Mouse (Mus musculus) midbrain, embryonic 14.5 days (tissue): ENCODE data around the gene Gm11639. TPM values are rescaled to one million over a fixed set of nuclear protein-coding genes. Genes with fewer than 3 reads are reported as not detected.

Experiments
- ATAC-seq: fragments of 200-750 bp; cut with Nextera tagmentation; 2 replicates; pipeline ENCODE4 v1.8.0; 2017; ENCODE audit warnings: moderate number of reproducible peaks, moderate library complexity; ENCODE audit not compliant: low FRiP score, low TSS enrichment
- DNase-seq: peaks from one replicate; pipeline ENCODE4 v3.0.0-alpha.2; 2015
- H3K27ac ChIP-seq: fragments of 300-500 bp; sonication (generic); replicated peaks from 2 replicates; pipeline ENCODE4 v1.5.1; 2014; ENCODE audit warnings: mild to moderate bottlenecking, low read depth, low read length, moderate library complexity
- H3K27me3 ChIP-seq: fragments of 300-500 bp; sonication (generic); 2 replicates; pipeline ENCODE4 v1.6.1; 2014; ENCODE audit warnings: low read length, control low read depth, mixed read lengths; ENCODE audit not compliant: control insufficient read depth, insufficient read depth
- H3K36me3 ChIP-seq: fragments of 300-500 bp; sonication (generic); 2 replicates; pipeline ENCODE4 v1.6.1; 2014; ENCODE audit warnings: low read length, control low read depth; ENCODE audit not compliant: control insufficient read depth, insufficient read depth
- H3K4me1 ChIP-seq: fragments of 300-500 bp; sonication (generic); 2 replicates; pipeline ENCODE4 v1.6.1; 2014; ENCODE audit warnings: mild to moderate bottlenecking, antibody characterized with exemption, low read length, control low read depth; ENCODE audit not compliant: control insufficient read depth, insufficient read depth
- H3K4me2 ChIP-seq: fragments of 300-500 bp; sonication (generic); 2 replicates; pipeline ENCODE4 v1.6.1; 2014; ENCODE audit warnings: mild to moderate bottlenecking, low read length, moderate library complexity
- H3K4me3 ChIP-seq: fragments of 300-500 bp; sonication (generic); replicated peaks from 2 replicates; pipeline ENCODE4 v1.5.1; 2014; ENCODE audit warnings: low read depth, low read length
- H3K9ac ChIP-seq: fragments of 300-500 bp; sonication (generic); replicated peaks from 2 replicates; pipeline ENCODE4 v1.6.1; 2014; ENCODE audit warnings: mild to moderate bottlenecking, low read length, moderate library complexity
- H3K9me3 ChIP-seq: fragments of 300-500 bp; sonication (generic); 2 replicates; pipeline ENCODE4 v1.6.1; 2016; ENCODE audit warnings: low read length, control low read depth, mixed read lengths; ENCODE audit not compliant: control insufficient read depth
- WGBS: fragments of 180-500 bp; shearing (Covaris S2); extraction: QIAGEN DNeasy Blood & Tissue Kit; methylation state at CpG from one replicate; pipeline ENCODE4 v1.1.7; 2014; 5-methylcytosine and 5-hydroxymethylcytosine counted together
- polyA plus RNA-seq: library from polyadenylated mRNA; unstranded; fragments of >200 nt; fragmentation: Nextera tagmentation; extraction: Ambion mirVana; gene quantifications from 2 replicates; pipeline ENCODE4 v1.2.1, GENCODE M21; 2014

Gm11639 gene
- polyA plus RNA-seq, 1 experiment from 2014 or later = not detected

- 90% methylated on average over 5 of the region's 5 CpGs for WGBS
- Histone ChIP-seq H3K27me3 (no peaks in the 10 kb centered on the region), H3K9ac (no peak overlapping the region), H3K27ac (no peak overlapping the region), H3K4me2 (no peak overlapping the region), H3K4me3 (no peak overlapping the region), H3K4me1 (no peaks in the 10 kb centered on the region), H3K36me3 (no peaks in the 10 kb centered on the region), H3K9me3 (no peaks in the 10 kb centered on the region)
- ATAC-seq = no peak
- no peak for DNase-seq
Measured at GRCm38 (mm10) chr11:104646611-104647010, 38.9 kb upstream of the Gm11639 start.

GRCm38 (mm10) chr11:104647188-104647867 lies 38.2 kb upstream of the Gm11639 start:
- WGBS = 65% methylated on average over 8 of the region's 8 CpGs
- Histone ChIP-seq H3K4me3 (no peak overlapping the region), H3K4me1 (no peaks in the 10 kb centered on the region), H3K36me3 (no peaks in the 10 kb centered on the region), H3K9ac (no peak overlapping the region), H3K9me3 (no peaks in the 10 kb centered on the region), H3K4me2 (no peak overlapping the region), H3K27me3 (no peaks in the 10 kb centered on the region), H3K27ac (no peak overlapping the region)
- ATAC-seq (no peak), DNase-seq (no peak)

DNA sequence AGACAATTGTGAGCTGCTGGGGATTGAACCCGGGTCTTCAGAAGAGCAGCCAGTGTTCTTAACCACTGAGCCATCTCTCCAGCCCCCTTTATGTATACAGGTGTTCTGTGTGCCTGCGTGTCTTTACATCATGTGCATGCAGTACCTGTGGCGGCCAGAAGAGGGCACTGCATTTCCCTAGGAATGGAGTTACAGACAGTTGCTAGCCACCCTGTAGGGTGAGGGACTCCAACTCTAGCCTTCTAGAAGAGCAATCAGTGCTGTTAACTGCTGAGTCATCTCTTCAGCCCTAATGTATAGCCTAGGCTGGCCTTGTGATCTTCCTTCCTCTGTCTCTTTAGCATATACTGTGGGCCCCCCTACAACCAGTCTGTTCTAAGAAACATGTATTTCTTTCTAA lies 36.9 kb upstream of the Gm11639 start:
- no peaks in the 10 kb centered on the region for H3K9me3 ChIP-seq
- H3K27me3 ChIP-seq = no peaks in the 10 kb centered on the region
- H3K4me3 ChIP-seq = no peak overlapping the region
- 69% methylated on average over 3 of the region's 3 CpGs for WGBS
- no peak for DNase-seq
- H3K9ac ChIP-seq = no peak overlapping the region
- no peaks in the 10 kb centered on the region for H3K36me3 ChIP-seq
- ATAC-seq = no peak
- no peak overlapping the region for H3K4me2 ChIP-seq
- H3K4me1 ChIP-seq = no peaks in the 10 kb centered on the region
- H3K27ac ChIP-seq = no peak overlapping the region

- no peak for ATAC-seq
- whole genome bisulfite sequencing = 94% methylated on average over 4 of the region's 4 CpGs
- Histone ChIP-seq H3K27me3 (no peaks in the 10 kb centered on the region), H3K9ac (no peak overlapping the region), H3K4me2 (no peak overlapping the region), H3K4me3 (no peak overlapping the region), H3K27ac (no peak overlapping the region), H3K4me1 (no peaks in the 10 kb centered on the region), H3K9me3 (no peaks in the 10 kb centered on the region), H3K36me3 (no peaks in the 10 kb centered on the region)
- no peak for DNase-seq
Measured at GRCm38 (mm10) chr11:104660599-104660998, 24.9 kb upstream of the Gm11639 start.

GRCm38 (mm10) chr11:104661106-104661505 lies 24.4 kb upstream of the Gm11639 start:
- Histone ChIP-seq H3K4me3 (no peak overlapping the region), H3K9ac (no peak overlapping the region), H3K9me3 (no peaks in the 10 kb centered on the region), H3K4me2 (no peak overlapping the region), H3K27ac (no peak overlapping the region), H3K27me3 (no peaks in the 10 kb centered on the region), H3K4me1 (no peaks in the 10 kb centered on the region), H3K36me3 (no peaks in the 10 kb centered on the region)
- DNase-seq = no peak
- ATAC-seq = no peak
- 87% methylated on average over 5 of the region's 5 CpGs for WGBS

DNA sequence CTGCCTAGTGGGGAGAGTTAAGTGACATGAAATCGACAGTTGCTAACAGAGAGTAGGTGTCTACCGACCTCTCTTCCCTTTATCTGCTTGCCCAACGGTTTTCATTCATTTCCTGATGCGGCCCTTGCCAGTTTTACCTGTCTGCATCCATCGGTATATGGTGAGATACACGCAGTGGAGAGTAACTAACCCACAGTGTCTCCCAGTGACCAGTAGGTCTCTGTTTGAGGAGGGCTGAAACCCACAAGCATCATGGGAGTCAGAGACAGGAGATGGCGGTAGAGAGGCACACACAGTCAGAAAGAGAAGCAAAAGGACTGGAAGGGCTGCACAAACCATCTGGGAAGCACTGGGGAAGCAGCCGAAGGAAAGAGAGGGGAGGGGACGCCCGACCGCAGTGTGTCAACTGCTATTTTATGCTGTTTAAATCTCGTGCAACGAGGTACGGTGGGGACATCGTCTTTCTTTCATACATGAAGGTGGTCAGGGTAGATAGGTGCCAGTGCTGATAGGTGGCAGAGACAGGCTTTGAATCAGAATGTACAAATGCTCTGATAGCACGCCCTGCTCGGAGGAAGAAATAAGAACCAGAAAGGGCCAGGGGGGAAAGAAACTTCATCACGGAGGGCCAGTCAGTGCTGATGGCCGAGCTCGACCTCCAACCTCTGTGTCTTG lies 23.8 kb upstream of the Gm11639 start:
- 82% methylated on average over 20 of the region's 20 CpGs for whole genome bisulfite sequencing
- Histone ChIP-seq H3K36me3 (no peaks in the 10 kb centered on the region), H3K9ac (no peak overlapping the region), H3K4me2 (no peak overlapping the region), H3K27ac (no peak overlapping the region), H3K4me1 (no peaks in the 10 kb centered on the region), H3K4me3 (no peak overlapping the region), H3K27me3 (no peaks in the 10 kb centered on the region), H3K9me3 (no peaks in the 10 kb centered on the region)
- DNase-seq (no peak), ATAC-seq (no peak)

DNA sequence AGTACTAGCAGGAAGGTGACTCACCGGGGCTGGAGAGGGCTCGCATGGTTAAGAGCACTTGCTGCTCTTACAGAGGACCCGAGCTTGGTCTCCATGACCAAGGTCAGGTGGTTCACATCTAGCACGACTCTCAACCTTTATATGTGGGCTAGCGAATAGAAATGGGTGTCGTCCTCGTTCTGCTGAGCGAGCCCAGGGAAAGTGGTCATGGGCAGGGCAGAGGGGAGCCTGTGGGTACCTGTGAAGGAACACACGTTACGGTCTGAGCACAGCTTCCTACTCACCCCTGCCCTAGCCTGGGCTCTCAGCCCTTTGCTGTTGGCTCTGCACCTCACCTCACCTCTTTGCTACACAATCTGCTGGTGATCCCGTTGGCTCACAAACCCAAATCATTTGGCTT lies 22.9 kb upstream of the Gm11639 start:
- Histone ChIP-seq H3K36me3 (no peaks in the 10 kb centered on the region), H3K27me3 (no peaks in the 10 kb centered on the region), H3K9me3 (no peaks in the 10 kb centered on the region), H3K4me3 (no peak overlapping the region), H3K9ac (no peak overlapping the region), H3K4me1 (no peaks in the 10 kb centered on the region), H3K27ac (no peak overlapping the region), H3K4me2 (no peak overlapping the region)
- DNase-seq (no peak), ATAC-seq (no peak)
- WGBS = 92% methylated on average over 11 of the region's 11 CpGs

DNA sequence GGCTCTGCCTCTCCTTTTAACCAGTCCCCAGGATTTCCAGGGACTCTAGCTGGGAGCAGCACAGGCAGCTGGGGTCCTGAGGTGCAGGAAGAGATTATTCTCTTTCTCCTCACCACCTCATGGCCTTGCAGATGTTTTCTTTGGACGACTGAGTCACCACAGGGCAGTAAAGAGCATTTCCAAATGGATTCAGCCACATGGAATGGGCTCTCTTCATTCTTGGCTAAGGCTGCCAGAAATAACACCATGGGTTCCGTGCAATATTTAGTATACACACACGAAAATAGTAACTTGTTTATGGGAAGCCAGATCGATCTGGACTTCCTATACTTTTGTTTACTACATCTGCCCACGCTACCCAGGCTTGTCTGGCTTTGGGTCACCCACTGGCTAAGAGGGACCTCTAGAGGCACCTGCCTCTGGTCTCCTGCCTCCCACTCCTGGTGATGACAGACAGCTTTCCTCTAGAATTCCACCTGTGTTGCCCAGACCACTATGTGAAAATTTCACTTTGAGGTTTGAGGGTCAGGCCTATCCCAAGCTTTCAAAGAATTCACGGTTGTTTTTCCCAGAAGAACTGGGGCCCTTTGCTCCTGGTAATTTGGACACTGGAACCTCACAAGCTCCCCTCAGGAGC lies 22.1 kb upstream of the Gm11639 start:
- Histone ChIP-seq H3K4me3 (no peak overlapping the region), H3K4me1 (no peaks in the 10 kb centered on the region), H3K36me3 (no peaks in the 10 kb centered on the region), H3K9ac (no peak overlapping the region), H3K27me3 (no peaks in the 10 kb centered on the region), H3K9me3 (no peaks in the 10 kb centered on the region), H3K27ac (no peak overlapping the region), H3K4me2 (no peak overlapping the region)
- ATAC-seq = no peak
- 85% methylated on average over 6 of the region's 6 CpGs for WGBS
- no peak for DNase-seq

- WGBS = 86% methylated on average over 3 of the region's 3 CpGs
- DNase-seq (no peak), ATAC-seq (no peak)
Measured at GRCm38 (mm10) chr11:104663878-104664261, 21.6 kb upstream of the Gm11639 start.

More at GRCm38 (mm10) chr11:104663878-104664261, 21.6 kb upstream of the Gm11639 start:
- Histone ChIP-seq H3K9ac (no peak overlapping the region), H3K27me3 (no peaks in the 10 kb centered on the region), H3K27ac (no peak overlapping the region), H3K4me2 (no peak overlapping the region), H3K4me3 (no peak overlapping the region), H3K36me3 (no peaks in the 10 kb centered on the region), H3K9me3 (no peaks in the 10 kb centered on the region), H3K4me1 (no peaks in the 10 kb centered on the region)
